Comparison of ENCODE assay signal across 15 mouse cellular contexts in genomic region chr10:127557397-127557796, GRCm38 (mm10). TPM values are rescaled to one million over a fixed set of nuclear protein-coding genes. Genes with fewer than 3 reads are reported as not detected.
DNase-seq lines count a peak whose midpoint lies in the region; ATAC-seq and TF ChIP-seq lines count a peak whose summit lies in the region.
"Had no signal": no experiment of that assay in that cellular context is flagged by ENCODE, and none has a peak within 500 bp of the region (broad histone marks: within the 10 kb centered on the region; RNA-seq: fewer than 3 reads in every experiment).

No protein-coding gene starts in this region.

- no peaks in the 10 kb centered on the region for H3K27me3 ChIP-seq in liver, embryonic 14.5 days (ENCODE audit: control insufficient read depth, insufficient read depth, low read length)
- no peaks in the 10 kb centered on the region for H3K27me3 ChIP-seq in ES-Bruce4 (ENCODE audit: control insufficient read depth, insufficient read depth, low read length, poor library complexity, severe bottlenecking)
- no peaks in the 10 kb centered on the region for H3K27me3 ChIP-seq in forebrain, embryonic 14.5 days (replicated peaks; ENCODE audit: control insufficient read depth, insufficient read depth, low read length)
- H3K27me3 ChIP-seq: kidney, embryonic 15.5 days; lung, embryonic 15.5 days; midbrain, embryonic 13.5 days had no signal

- H3K9me3 ChIP-seq in liver, embryonic 14.5 days (ENCODE audit: control insufficient read depth, low read length) = no peaks in the 10 kb centered on the region
- no peaks in the 10 kb centered on the region for H3K9me3 ChIP-seq in ES-Bruce4 (replicated peaks; ENCODE audit: control insufficient read depth, insufficient read depth, low read length, poor library complexity, severe bottlenecking)
- H3K9me3 ChIP-seq in forebrain, embryonic 14.5 days (replicated peaks; ENCODE audit: control insufficient read depth, low read length) = no peaks in the 10 kb centered on the region
- H3K9me3 ChIP-seq: kidney, embryonic 15.5 days; lung, embryonic 15.5 days; midbrain, embryonic 13.5 days had no signal

- intact Hi-C loops in gastrocnemius, adult 2 months (cut with DNase I) = no loop called here

- H3K27ac ChIP-seq in gastrocnemius, adult 2 months = no peak overlapping the region
- no peak overlapping the region for H3K27ac ChIP-seq in liver, embryonic 14.5 days
- H3K27ac ChIP-seq in ES-Bruce4 (ENCODE audit: insufficient read depth, low read length) = no peak overlapping the region
- H3K27ac ChIP-seq in forebrain, embryonic 14.5 days (ENCODE audit: low read depth, low read length) = no peak overlapping the region
- H3K27ac ChIP-seq: forebrain, embryonic 10.5 days; kidney, embryonic 15.5 days; lung, embryonic 15.5 days; midbrain, embryonic 13.5 days had no signal

- no peak overlapping the region for H3K4me3 ChIP-seq in gastrocnemius, adult 2 months
- H3K4me3 ChIP-seq in liver, embryonic 14.5 days (ENCODE audit: insufficient read depth in 1 of 2, low read depth in 2 of 2, low read length in 2 of 2) = no peak overlapping the region
- peak overlapping the region; percentile 28 for H3K4me3 ChIP-seq in ES-Bruce4 (ENCODE audit: low read depth, low read length)
- H3K4me3 ChIP-seq in forebrain, embryonic 14.5 days (ENCODE audit: low read depth, low read length) = no peak overlapping the region
- H3K4me3 ChIP-seq: forebrain, embryonic 10.5 days; kidney, embryonic 15.5 days; lung, embryonic 15.5 days; midbrain, embryonic 13.5 days had no signal

- no peak for ATAC-seq in liver, embryonic 14.5 days (ENCODE audit: insufficient read depth)
- ATAC-seq in forebrain, embryonic 14.5 days = no peak
- ATAC-seq: activated CD4-positive, CD25-positive, alpha-beta regulatory T cell, adult 4 months; midbrain, embryonic 13.5 days had no signal

- TF ChIP-seq EP300 in liver, embryonic 14.5 days (IDR thresholded peaks at IDR 0.05; ENCODE audit: low read depth) = no peak
- no peak for TF ChIP-seq EP300 in ES-Bruce4 (IDR thresholded peaks at IDR 0.05; ENCODE audit: insufficient read depth, low read depth, low read length)

- H3K4me2 ChIP-seq in liver, embryonic 14.5 days (ENCODE audit: low read depth) = no peak overlapping the region
- H3K4me2 ChIP-seq in forebrain, embryonic 14.5 days (ENCODE audit: low read length) = no peak overlapping the region
- H3K4me2 ChIP-seq: kidney, embryonic 15.5 days; lung, embryonic 15.5 days; midbrain, embryonic 13.5 days had no signal

- peak; percentile 23; the same call in 1 of the 2 replicates for TF ChIP-seq CTCF in gastrocnemius, adult 2 months (IDR thresholded peaks at IDR 0.05)
- peak; percentile 53 for TF ChIP-seq CTCF in liver, embryonic 14.5 days (IDR thresholded peaks at IDR 0.05; ENCODE audit: low read depth)
- TF ChIP-seq CTCF in ES-Bruce4 (IDR thresholded peaks at IDR 0.05; ENCODE audit: low read depth, low read length) = no peak

- no peak overlapping the region for H3K9ac ChIP-seq in liver, embryonic 14.5 days (replicated peaks)
- no peak overlapping the region for H3K9ac ChIP-seq in ES-Bruce4 (ENCODE audit: low read depth, poor library complexity, severe bottlenecking)
- no peak overlapping the region for H3K9ac ChIP-seq in forebrain, embryonic 14.5 days (ENCODE audit: low read length)
- H3K9ac ChIP-seq: kidney, embryonic 15.5 days; lung, embryonic 15.5 days; midbrain, embryonic 13.5 days had no signal

- H3K4me1 ChIP-seq in liver, embryonic 14.5 days (replicated peaks; ENCODE audit: control insufficient read depth in 2 of 2, insufficient read depth in 2 of 2, low read length in 1 of 2) = no peaks in the 10 kb centered on the region
- peaks cover 2% of the 10 kb centered on the region for H3K4me1 ChIP-seq in ES-Bruce4 (ENCODE audit: control insufficient read depth, insufficient read depth, low read length)
- no peaks in the 10 kb centered on the region for H3K4me1 ChIP-seq in forebrain, embryonic 14.5 days (ENCODE audit: control insufficient read depth, insufficient read depth, low read length)
- H3K4me1 ChIP-seq: forebrain, embryonic 10.5 days; lung, embryonic 15.5 days; midbrain, embryonic 13.5 days had no signal

- H3K36me3 ChIP-seq in liver, embryonic 14.5 days (replicated peaks; ENCODE audit: control insufficient read depth, insufficient read depth, low read depth) = no peaks in the 10 kb centered on the region; the same call in 1 of the 2 replicates
- H3K36me3 ChIP-seq in ES-Bruce4 (ENCODE audit: control insufficient read depth, insufficient read depth, low read length, poor library complexity, severe bottlenecking) = no peaks in the 10 kb centered on the region
- H3K36me3 ChIP-seq in forebrain, embryonic 14.5 days (ENCODE audit: control insufficient read depth, insufficient read depth, low read length) = peaks cover 98% of the 10 kb centered on the region

- no peak for DNase-seq in gastrocnemius, adult 2 months
- no peak for DNase-seq in gastrocnemius, postnatal 10 days
- DNase-seq in liver, embryonic 14.5 days (ENCODE audit: low read depth in 3 of 3, low spot score in 3 of 3) = no peak
- no peak for DNase-seq in liver
- peak; percentile 27 for DNase-seq in induced T-regulatory cell, adult 2 months (ENCODE audit: low read depth)
- no peak for DNase-seq in forebrain, embryonic 14.5 days (ENCODE audit: low spot score)
- no peak for DNase-seq in adrenal gland, adult 2 months
- DNase-seq: right cerebral cortex, postnatal 4 days had no signal

- WGBS in liver, embryonic 14.5 days (ENCODE audit: insufficient replicate concordance) = 75% methylated on average over 13 of the region's 13 CpGs
- 90% methylated on average over 13 of the region's 13 CpGs for WGBS in forebrain, embryonic 14.5 days

- TF ChIP-seq POLR2A in ES-Bruce4 (IDR thresholded peaks at IDR 0.05; ENCODE audit: insufficient read depth, low read length) = no peak

RNA-seq across cellular contexts. Expression of gene Nxph4, which starts 23.0 kb away (rescaled TPM):
- under 1 TPM; 0.17 to 0.23 TPM for total RNA-seq in gastrocnemius, adult 2 months (2021)
- 1 to 10 TPM; 1.6 to 1.9 TPM for total RNA-seq in gastrocnemius, postnatal 10 days (2021)
- polyA plus RNA-seq in liver, embryonic 14.5 days (2012; rRNA removed) = not detected in 2 replicates
- 0.13 TPM in 1 of 2 replicates, not detected in the other for polyA plus RNA-seq in liver, embryonic 14.5 days (2014; fragmentation: Nextera tagmentation; extraction: Ambion mirVana)
- 0.79 TPM in 1 of 2 replicates, not detected in the other for polyA plus RNA-seq in ES-Bruce4 (2011; ENCODE audit: insufficient read depth, insufficient read length, low read depth, missing spikeins)
- polyA plus RNA-seq in forebrain, embryonic 14.5 days (2014; fragmentation: Nextera tagmentation; extraction: Ambion mirVana) = 32.1 and 35.4 TPM in 2 replicates
- total RNA-seq in adrenal gland, adult 2 months (2021) = 10 to 100 TPM in 1 of 2 experiments, 1 to 10 TPM in 1; 5.0 to 11.7 TPM
- 7.4 and 7.8 TPM in 2 replicates for polyA plus RNA-seq in adrenal gland, adult 2 months (2012; rRNA removed)
- total RNA-seq: hematopoietic stem cell, adult 5-6 weeks had no signal
- polyA plus RNA-seq: activated CD4-positive, CD25-positive, alpha-beta regulatory T cell, adult 4 months had no signal

RNA-seq across cellular contexts. Expression of gene Shmt2, which starts 35.2 kb away (rescaled TPM):
- 10 to 100 TPM; 22.7 to 28.9 TPM for total RNA-seq in gastrocnemius, adult 2 months (2021)
- 10 to 100 TPM; 30.5 to 33.4 TPM for total RNA-seq in gastrocnemius, postnatal 10 days (2021)
- 81.0 and 88.6 TPM in 2 replicates for polyA plus RNA-seq in liver, embryonic 14.5 days (2012; rRNA removed)
- 82.7 and 88.2 TPM in 2 replicates for polyA plus RNA-seq in liver, embryonic 14.5 days (2014; fragmentation: Nextera tagmentation; extraction: Ambion mirVana)
- 67.4 and 68.2 TPM in 2 replicates for polyA plus RNA-seq in ES-Bruce4 (2011; ENCODE audit: insufficient read depth, insufficient read length, low read depth, missing spikeins)
- 53.1 and 65.1 TPM in 2 replicates for polyA plus RNA-seq in forebrain, embryonic 14.5 days (2014; fragmentation: Nextera tagmentation; extraction: Ambion mirVana)
- 10 to 100 TPM; 43.3 to 48.8 TPM for total RNA-seq in adrenal gland, adult 2 months (2021)
- 84.2 and 106 TPM in 2 replicates for polyA plus RNA-seq in adrenal gland, adult 2 months (2012; rRNA removed)

RNA-seq across cellular contexts. Expression of gene Ndufa4l2, which starts 42.6 kb away (rescaled TPM):
- total RNA-seq in gastrocnemius, adult 2 months (2021) = 10 to 100 TPM in 1 of 2 experiments, 1 to 10 TPM in 1; 8.1 to 16.5 TPM
- total RNA-seq in gastrocnemius, postnatal 10 days (2021) = 10 to 100 TPM; 20.5 to 24.2 TPM
- polyA plus RNA-seq in liver, embryonic 14.5 days (2012; rRNA removed) = 2.1 and 3.6 TPM in 2 replicates
- polyA plus RNA-seq in liver, embryonic 14.5 days (2014; fragmentation: Nextera tagmentation; extraction: Ambion mirVana) = 2.0 and 5.8 TPM in 2 replicates
- 5.4 and 5.7 TPM in 2 replicates for polyA plus RNA-seq in ES-Bruce4 (2011; ENCODE audit: insufficient read depth, insufficient read length, low read depth, missing spikeins)
- polyA plus RNA-seq in forebrain, embryonic 14.5 days (2014; fragmentation: Nextera tagmentation; extraction: Ambion mirVana) = 12.5 and 17.2 TPM in 2 replicates
- 10 to 100 TPM; 45.8 to 53.5 TPM for total RNA-seq in adrenal gland, adult 2 months (2021)
- 86.0 and 107 TPM in 2 replicates for polyA plus RNA-seq in adrenal gland, adult 2 months (2012; rRNA removed)
- total RNA-seq: hematopoietic stem cell, adult 5-6 weeks had no signal
- polyA plus RNA-seq: activated CD4-positive, CD25-positive, alpha-beta regulatory T cell, adult 4 months had no signal

RNA-seq across cellular contexts. Expression of gene Stac3, which starts 55.9 kb away (rescaled TPM):
- total RNA-seq in gastrocnemius, adult 2 months (2021) = 100 to 1,000 TPM; 393 to 462 TPM
- total RNA-seq in gastrocnemius, postnatal 10 days (2021) = 100 to 1,000 TPM; 272 to 307 TPM
- polyA plus RNA-seq in liver, embryonic 14.5 days (2012; rRNA removed) = 0.16 and 0.37 TPM in 2 replicates
- not detected in 2 replicates for polyA plus RNA-seq in liver, embryonic 14.5 days (2014; fragmentation: Nextera tagmentation; extraction: Ambion mirVana)
- polyA plus RNA-seq in ES-Bruce4 (2011; ENCODE audit: insufficient read depth, insufficient read length, low read depth, missing spikeins) = 1.9 and 2.6 TPM in 2 replicates
- 0.41 TPM in 1 of 2 replicates, not detected in the other for polyA plus RNA-seq in forebrain, embryonic 14.5 days (2014; fragmentation: Nextera tagmentation; extraction: Ambion mirVana)
- 1 to 10 TPM in 1 of 2 experiments, under 1 TPM in 1; 0.93 to 1.8 TPM for total RNA-seq in adrenal gland, adult 2 months (2021)
- polyA plus RNA-seq in adrenal gland, adult 2 months (2012; rRNA removed) = 1.5 and 2.5 TPM in 2 replicates
- total RNA-seq: hematopoietic stem cell, adult 5-6 weeks had no signal
